Mouse (Mus musculus) heart, postnatal 0 days (tissue): ENCODE data around the gene Pappa.

ENCODE experiments used
- CTCF ChIP-seq: IDR thresholded peaks from 2 replicates; pipeline ENCODE4 v1.5.1; 2016; ENCODE audit warnings: antibody characterized with exemption, control low read depth, low read depth
- EP300 ChIP-seq: IDR thresholded peaks from 2 replicates; pipeline ENCODE4 v1.6.1; 2016; ENCODE audit warnings: antibody characterized with exemption, low read depth

DNA sequence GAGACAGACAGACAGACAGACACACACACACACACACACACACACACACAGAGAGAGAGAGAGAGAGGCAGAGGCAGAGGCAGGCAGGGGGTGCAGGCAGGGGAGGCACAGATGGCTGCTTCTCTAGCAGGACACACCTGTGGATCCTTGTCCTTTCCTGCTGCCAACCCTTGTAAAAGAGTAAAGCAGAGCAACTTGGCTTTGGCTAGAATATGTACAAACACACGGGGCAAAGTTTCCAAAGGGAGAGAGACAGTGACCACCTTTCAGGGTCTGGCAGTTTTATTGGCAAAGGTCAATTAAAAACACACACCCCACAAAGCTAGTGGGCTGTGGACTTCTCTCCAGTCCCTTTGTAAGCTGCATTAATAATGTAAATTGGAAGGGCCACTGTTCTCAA, 249.9 kb downstream of the Pappa start:
- TF ChIP-seq EP300 (no peak), CTCF (no peak)
